Mouse (Mus musculus): ENCODE measurements around the gene Supt5. TPM values are rescaled to one million over a fixed set of nuclear protein-coding genes. Genes with fewer than 3 reads are reported as not detected.
"Not testable (repeated sequence)": the region's sequence is repeated elsewhere in the genome, so short reads cannot be mapped to it uniquely, and the experiment has no call there.

The Supt5 gene
- polyA plus RNA-seq (2012; rRNA removed), result 126 and 127 TPM in 2 replicates

GRCm38 (mm10) chr7:28338108-28338998 is at the start of gene Supt5:
TSS of gene Supt5 (minus strand) at chr7:28338746.
- TF ChIP-seq POLR2A (IDR thresholded peaks at IDR 0.05; ENCODE audit: control insufficient read depth, low read depth, low read length) (peak; percentile 97), CTCF (IDR thresholded peaks at IDR 0.05; ENCODE audit: control insufficient read depth, insufficient read depth, insufficient replicate concordance, low read depth, low read length) (no peak)
- peak within 1 kb of the TSS; percentile 96 for H3K27ac ChIP-seq (ENCODE audit: control insufficient read depth, insufficient read depth, low read depth, low read length)
- H3K36me3 ChIP-seq (ENCODE audit: control insufficient read depth, insufficient read depth, low read length), result no peaks in the 10 kb centered on the region; the same call in 1 of the 2 replicates
- no peaks in the 10 kb centered on the region for H3K27me3 ChIP-seq (ENCODE audit: control insufficient read depth, insufficient read depth, low read length)
- peaks cover 15% of the 10 kb centered on the region for H3K4me1 ChIP-seq (ENCODE audit: control insufficient read depth, insufficient read depth, low read length)
- peak within 1 kb of the TSS; percentile 100 for H3K4me3 ChIP-seq (ENCODE audit: control insufficient read depth, low read depth, low read length)

GRCm38 (mm10) chr7:28387384-28387783 is 48.8 kb upstream of the Supt5 start:
- H3K36me3 ChIP-seq (ENCODE audit: control insufficient read depth, insufficient read depth, low read length); H3K27ac ChIP-seq (ENCODE audit: control insufficient read depth, insufficient read depth, low read depth, low read length); H3K27me3 ChIP-seq (ENCODE audit: control insufficient read depth, insufficient read depth, low read length); H3K4me3 ChIP-seq (ENCODE audit: control insufficient read depth, low read depth, low read length): not testable (repeated sequence)
- peaks cover 12% of the 10 kb centered on the region for H3K4me1 ChIP-seq (ENCODE audit: control insufficient read depth, insufficient read depth, low read length)

- not testable (repeated sequence) for H3K27ac ChIP-seq (ENCODE audit: control insufficient read depth, insufficient read depth, low read depth, low read length); H3K36me3 ChIP-seq (ENCODE audit: control insufficient read depth, insufficient read depth, low read length); H3K27me3 ChIP-seq (ENCODE audit: control insufficient read depth, insufficient read depth, low read length); H3K4me3 ChIP-seq (ENCODE audit: control insufficient read depth, low read depth, low read length)
- peaks cover 16% of the 10 kb centered on the region for H3K4me1 ChIP-seq (ENCODE audit: control insufficient read depth, insufficient read depth, low read length)
Observed at GRCm38 (mm10) chr7:28386877-28387276, 48.3 kb upstream of the Supt5 start.

- Histone ChIP-seq H3K4me1 (ENCODE audit: control insufficient read depth, insufficient read depth, low read length) (peaks cover 18% of the 10 kb centered on the region), H3K27ac (ENCODE audit: control insufficient read depth, insufficient read depth, low read depth, low read length) (no peak overlapping the region), H3K36me3 (ENCODE audit: control insufficient read depth, insufficient read depth, low read length) (no peaks in the 10 kb centered on the region), H3K27me3 (ENCODE audit: control insufficient read depth, insufficient read depth, low read length) (no peaks in the 10 kb centered on the region), H3K4me3 (ENCODE audit: control insufficient read depth, low read depth, low read length) (no peak overlapping the region)
- TF ChIP-seq POLR2A (IDR thresholded peaks at IDR 0.05; ENCODE audit: control insufficient read depth, low read depth, low read length), result no peak
- TF ChIP-seq CTCF (IDR thresholded peaks at IDR 0.05; ENCODE audit: control insufficient read depth, insufficient read depth, insufficient replicate concordance, low read depth, low read length), result peak; percentile 78; the same call in 1 of the 2 replicates
Observed at GRCm38 (mm10) chr7:28386462-28386861, 47.9 kb upstream of the Supt5 start.

- H3K27ac ChIP-seq (ENCODE audit: control insufficient read depth, insufficient read depth, low read depth, low read length), result no peak overlapping the region
- no peaks in the 10 kb centered on the region for H3K36me3 ChIP-seq (ENCODE audit: control insufficient read depth, insufficient read depth, low read length)
- TF ChIP-seq POLR2A (IDR thresholded peaks at IDR 0.05; ENCODE audit: control insufficient read depth, low read depth, low read length) (no peak), CTCF (IDR thresholded peaks at IDR 0.05; ENCODE audit: control insufficient read depth, insufficient read depth, insufficient replicate concordance, low read depth, low read length) (no peak)
- no peaks in the 10 kb centered on the region for H3K27me3 ChIP-seq (ENCODE audit: control insufficient read depth, insufficient read depth, low read length)
- H3K4me1 ChIP-seq (ENCODE audit: control insufficient read depth, insufficient read depth, low read length), result peaks cover 22% of the 10 kb centered on the region
- no peak overlapping the region for H3K4me3 ChIP-seq (ENCODE audit: control insufficient read depth, low read depth, low read length)
Observed at GRCm38 (mm10) chr7:28386007-28386406, 47.5 kb upstream of the Supt5 start.

- H3K36me3 ChIP-seq (ENCODE audit: control insufficient read depth, insufficient read depth, low read length), result no peaks in the 10 kb centered on the region
- TF ChIP-seq POLR2A (IDR thresholded peaks at IDR 0.05; ENCODE audit: control insufficient read depth, low read depth, low read length), result no peak
- H3K27me3 ChIP-seq (ENCODE audit: control insufficient read depth, insufficient read depth, low read length), result no peaks in the 10 kb centered on the region
- H3K27ac ChIP-seq (ENCODE audit: control insufficient read depth, insufficient read depth, low read depth, low read length), result no peak overlapping the region
- peaks cover 30% of the 10 kb centered on the region for H3K4me1 ChIP-seq (ENCODE audit: control insufficient read depth, insufficient read depth, low read length)
- no peak overlapping the region for H3K4me3 ChIP-seq (ENCODE audit: control insufficient read depth, low read depth, low read length)
Observed at GRCm38 (mm10) chr7:28385196-28385595, 46.6 kb upstream of the Supt5 start.

GRCm38 (mm10) chr7:28384162-28384561 is 45.6 kb upstream of the Supt5 start:
- peaks cover 30% of the 10 kb centered on the region for H3K4me1 ChIP-seq (ENCODE audit: control insufficient read depth, insufficient read depth, low read length)
- TF ChIP-seq POLR2A (IDR thresholded peaks at IDR 0.05; ENCODE audit: control insufficient read depth, low read depth, low read length), result no peak
- TF ChIP-seq CTCF (IDR thresholded peaks at IDR 0.05; ENCODE audit: control insufficient read depth, insufficient read depth, insufficient replicate concordance, low read depth, low read length), result no peak
- H3K27ac ChIP-seq (ENCODE audit: control insufficient read depth, insufficient read depth, low read depth, low read length), result no peak overlapping the region
- no peaks in the 10 kb centered on the region for H3K27me3 ChIP-seq (ENCODE audit: control insufficient read depth, insufficient read depth, low read length)
- no peak overlapping the region for H3K4me3 ChIP-seq (ENCODE audit: control insufficient read depth, low read depth, low read length)
- no peaks in the 10 kb centered on the region for H3K36me3 ChIP-seq (ENCODE audit: control insufficient read depth, insufficient read depth, low read length)

GRCm38 (mm10) chr7:28383606-28384005 is 45.1 kb upstream of the Supt5 start:
- no peak overlapping the region for H3K27ac ChIP-seq (ENCODE audit: control insufficient read depth, insufficient read depth, low read depth, low read length)
- H3K36me3 ChIP-seq (ENCODE audit: control insufficient read depth, insufficient read depth, low read length), result no peaks in the 10 kb centered on the region
- peaks cover 30% of the 10 kb centered on the region for H3K4me1 ChIP-seq (ENCODE audit: control insufficient read depth, insufficient read depth, low read length)
- no peaks in the 10 kb centered on the region for H3K27me3 ChIP-seq (ENCODE audit: control insufficient read depth, insufficient read depth, low read length)
- no peak for TF ChIP-seq POLR2A (IDR thresholded peaks at IDR 0.05; ENCODE audit: control insufficient read depth, low read depth, low read length)
- no peak for TF ChIP-seq CTCF (IDR thresholded peaks at IDR 0.05; ENCODE audit: control insufficient read depth, insufficient read depth, insufficient replicate concordance, low read depth, low read length)
- H3K4me3 ChIP-seq (ENCODE audit: control insufficient read depth, low read depth, low read length), result no peak overlapping the region

Data from testis, adult 2 months (tissue).